Mouse (Mus musculus) G1E (cell line): Measurements from ENCODE around the gene Emilin1.

ENCODE experiments used
- CTCF ChIP-seq: IDR thresholded peaks from 2 replicates; pipeline ENCODE4 v1.5.1; 2012; ENCODE audit warnings: low read depth, low read length, inconsistent platforms, mixed read lengths
- TAL1 ChIP-seq: conservative IDR thresholded peaks from 2 replicates; pipeline ENCODE4 v1.6.1; 2012; ENCODE audit warnings: low read depth, low read length, inconsistent platforms, mixed read lengths

- no peak for TF ChIP-seq TAL1
- no peak for TF ChIP-seq CTCF
Observed at GRCm38 (mm10) chr5:30954556-30954955, 41.4 kb downstream of the Emilin1 start.
